Mouse (Mus musculus): Measurements from ENCODE around the gene Gm14862. TPM values are rescaled to one million over a fixed set of nuclear protein-coding genes. Genes with fewer than 3 reads are reported as not detected.
A peak's percentile ranks its signal among the peaks of the same experiment; 100 is the strongest.
"Not testable (repeated sequence)": the region's sequence is repeated elsewhere in the genome, so short reads cannot be mapped to it uniquely, and the experiment has no call there.

Gene Gm14862
- not detected in 2 replicates for polyA plus RNA-seq (2012; rRNA removed)

DNA sequence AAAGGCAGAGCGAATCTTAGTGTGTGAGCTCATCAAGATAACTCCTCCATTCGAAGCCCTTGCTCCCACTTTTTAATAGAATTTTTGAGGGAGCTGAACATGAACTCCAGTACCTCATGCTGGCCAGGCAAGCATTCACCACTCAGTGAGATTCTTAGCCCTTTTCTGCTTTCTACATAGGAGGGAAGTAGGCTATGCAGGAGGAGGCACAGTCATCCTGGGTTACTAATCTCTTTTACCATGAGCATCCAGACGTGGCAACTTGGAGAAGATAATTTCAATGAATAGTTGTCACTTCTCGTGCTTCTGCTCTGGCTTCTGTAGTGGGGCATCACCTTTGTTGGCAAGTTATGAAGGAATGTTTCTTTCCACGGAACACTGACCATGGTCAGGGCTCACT lies at the start of gene Gm14862:
Gm14862 (minus strand) TSS at position 134 of the 400 bp plus-strand sequence.
- 81% methylated on average over 5 of the region's 5 CpGs for WGBS
- H3K27ac ChIP-seq (ENCODE audit: insufficient read depth, low read length), result no peak within 1 kb of the TSS
- DNase-seq, result no peak
- H3K4me1 ChIP-seq (ENCODE audit: control insufficient read depth, insufficient read depth, low read length), result no peaks in the 10 kb centered on the region
- TF ChIP-seq POLR2A (IDR thresholded peaks at IDR 0.05; ENCODE audit: borderline replicate concordance, insufficient read depth, low read length), result no peak
- TF ChIP-seq CTCF (IDR thresholded peaks at IDR 0.05; ENCODE audit: borderline replicate concordance, insufficient read depth, low read depth, low read length), result no peak
- no peaks in the 10 kb centered on the region for H3K27me3 ChIP-seq (ENCODE audit: control insufficient read depth, insufficient read depth, low read length)
- H3K4me3 ChIP-seq (replicated peaks; ENCODE audit: insufficient read depth, low read depth, low read length), result no peak within 1 kb of the TSS

DNA sequence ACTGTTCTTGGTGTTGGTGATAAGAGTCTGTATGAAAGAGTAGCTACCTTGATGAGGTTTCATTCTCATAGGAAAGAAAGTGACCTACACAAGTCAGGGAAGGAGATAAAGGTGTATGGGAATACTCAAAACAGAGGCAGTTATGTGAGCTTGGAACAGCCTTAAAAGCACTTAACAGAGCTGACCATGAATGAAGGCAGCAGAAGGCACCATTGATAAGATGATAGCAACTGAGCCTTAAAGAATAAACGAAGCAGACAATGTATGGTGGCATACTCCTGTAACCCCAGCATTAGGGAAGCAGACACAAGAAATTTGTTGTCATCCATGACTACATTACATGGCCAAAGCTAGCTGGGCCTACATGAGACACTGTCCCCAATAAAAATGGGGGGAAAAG lies 46.8 kb upstream of the Gm14862 start:
- H3K4me1 ChIP-seq (ENCODE audit: control insufficient read depth, insufficient read depth, low read length), result no peaks in the 10 kb centered on the region
- TF ChIP-seq CTCF (IDR thresholded peaks at IDR 0.05; ENCODE audit: borderline replicate concordance, insufficient read depth, low read depth, low read length) (no peak), POLR2A (IDR thresholded peaks at IDR 0.05; ENCODE audit: borderline replicate concordance, insufficient read depth, low read length) (no peak)
- WGBS, result 69% methylated on average over 1 of the region's 1 CpGs

DNA sequence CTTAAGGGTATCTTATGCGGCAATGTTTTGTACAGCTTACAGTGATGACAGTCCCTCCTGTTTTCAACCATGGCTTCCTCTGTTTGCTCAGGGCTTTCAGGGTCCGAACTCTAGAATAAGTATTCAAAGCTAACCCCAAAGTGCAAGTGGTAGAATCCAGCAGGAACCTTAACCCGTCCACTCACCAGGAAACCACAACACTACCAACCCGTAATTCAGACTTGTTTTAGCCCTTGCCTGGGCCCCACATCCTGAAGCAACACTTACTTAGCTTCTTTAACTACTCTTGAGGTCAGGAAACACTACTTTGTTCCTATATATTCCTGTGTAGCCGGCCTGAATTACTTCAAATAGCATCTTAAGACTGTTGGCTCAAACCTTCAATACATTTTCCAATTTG lies 46.1 kb upstream of the Gm14862 start:
- no peak for DNase-seq
- H3K4me3 ChIP-seq (replicated peaks; ENCODE audit: insufficient read depth, low read depth, low read length), result no peak overlapping the region
- no peaks in the 10 kb centered on the region for H3K27me3 ChIP-seq (ENCODE audit: control insufficient read depth, insufficient read depth, low read length)
- no peaks in the 10 kb centered on the region for H3K4me1 ChIP-seq (ENCODE audit: control insufficient read depth, insufficient read depth, low read length)
- 93% methylated on average over 5 of the region's 5 CpGs for WGBS
- H3K27ac ChIP-seq (ENCODE audit: insufficient read depth, low read length), result no peak overlapping the region
- TF ChIP-seq POLR2A (IDR thresholded peaks at IDR 0.05; ENCODE audit: borderline replicate concordance, insufficient read depth, low read length), result no peak
- TF ChIP-seq CTCF (IDR thresholded peaks at IDR 0.05; ENCODE audit: borderline replicate concordance, insufficient read depth, low read depth, low read length), result no peak

More for the DNA sequence above, 46.8 kb upstream of the Gm14862 start:
- no peaks in the 10 kb centered on the region for H3K27me3 ChIP-seq (ENCODE audit: control insufficient read depth, insufficient read depth, low read length)
- no peak overlapping the region for H3K27ac ChIP-seq (ENCODE audit: insufficient read depth, low read length)
- no peak for DNase-seq
- H3K4me3 ChIP-seq (replicated peaks; ENCODE audit: insufficient read depth, low read depth, low read length), result no peak overlapping the region

DNA sequence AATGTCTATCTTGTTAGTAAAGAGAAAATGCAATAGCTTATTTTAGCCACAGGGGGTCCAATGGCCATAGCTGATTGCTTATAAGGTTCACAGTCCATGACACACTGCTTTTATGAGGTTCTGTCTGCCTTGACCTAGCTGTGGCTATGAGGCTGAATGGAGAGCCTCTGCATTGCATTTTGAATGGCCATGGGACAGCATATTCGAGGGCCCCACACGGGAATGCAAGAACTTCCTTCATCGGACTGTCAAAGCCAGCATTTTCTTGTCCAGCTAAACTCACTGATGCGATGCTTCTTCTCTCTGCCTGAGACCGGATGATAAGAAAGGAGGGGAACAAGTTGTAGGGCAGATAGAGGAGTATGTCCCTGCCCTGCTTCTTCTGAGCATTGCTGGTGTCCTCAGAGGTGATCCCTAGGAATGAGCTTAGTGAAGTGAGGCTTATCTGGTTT lies 41.7 kb upstream of the Gm14862 start:
- WGBS, result 82% methylated on average over 5 of the region's 5 CpGs
- H3K4me3 ChIP-seq (replicated peaks; ENCODE audit: insufficient read depth, low read depth, low read length), result no peak overlapping the region
- H3K4me1 ChIP-seq (ENCODE audit: control insufficient read depth, insufficient read depth, low read length), result no peaks in the 10 kb centered on the region
- no peak for DNase-seq
- TF ChIP-seq CTCF (IDR thresholded peaks at IDR 0.05; ENCODE audit: borderline replicate concordance, insufficient read depth, low read depth, low read length) (no peak), POLR2A (IDR thresholded peaks at IDR 0.05; ENCODE audit: borderline replicate concordance, insufficient read depth, low read length) (no peak)
- no peak overlapping the region for H3K27ac ChIP-seq (ENCODE audit: insufficient read depth, low read length)
- no peaks in the 10 kb centered on the region for H3K27me3 ChIP-seq (ENCODE audit: control insufficient read depth, insufficient read depth, low read length)

DNA sequence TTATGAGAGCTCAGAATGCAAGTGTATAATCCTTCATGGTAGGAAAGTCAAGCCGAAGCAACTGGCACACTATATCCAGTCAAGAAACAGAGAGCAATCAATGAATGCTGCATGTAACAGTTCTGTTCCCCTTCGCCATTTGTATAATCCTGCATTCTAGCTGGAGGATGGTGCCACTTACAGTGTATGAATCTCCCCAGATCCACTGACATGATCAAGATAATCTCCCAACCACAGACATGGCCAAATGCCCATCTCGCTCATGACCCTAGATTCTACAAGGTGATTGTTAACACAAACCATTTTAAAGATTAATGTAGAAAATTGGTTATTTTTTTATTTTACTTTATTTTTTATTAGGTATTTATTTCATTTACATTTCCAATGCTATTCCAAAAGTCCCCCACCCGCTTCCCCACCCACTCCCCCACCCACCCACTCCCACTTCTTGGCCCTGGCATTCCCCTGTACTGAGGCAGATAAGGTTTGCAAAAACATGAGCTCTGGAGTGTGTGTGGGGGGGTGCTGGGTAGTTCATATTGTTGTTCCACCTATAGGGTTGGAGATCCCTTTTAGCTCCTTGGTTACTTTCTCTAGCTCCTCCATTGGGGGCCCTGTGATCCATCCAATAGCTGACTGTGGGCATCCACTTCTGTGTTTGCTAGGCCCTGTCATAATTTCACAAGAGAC lies 36.6 kb upstream of the Gm14862 start:
- H3K27ac ChIP-seq (ENCODE audit: insufficient read depth, low read length); H3K4me1 ChIP-seq (ENCODE audit: control insufficient read depth, insufficient read depth, low read length); H3K4me3 ChIP-seq (replicated peaks; ENCODE audit: insufficient read depth, low read depth, low read length); DNase-seq; H3K27me3 ChIP-seq (ENCODE audit: control insufficient read depth, insufficient read depth, low read length): not testable (repeated sequence)
- 97% methylated on average over 4 of the region's 4 CpGs for WGBS

DNA sequence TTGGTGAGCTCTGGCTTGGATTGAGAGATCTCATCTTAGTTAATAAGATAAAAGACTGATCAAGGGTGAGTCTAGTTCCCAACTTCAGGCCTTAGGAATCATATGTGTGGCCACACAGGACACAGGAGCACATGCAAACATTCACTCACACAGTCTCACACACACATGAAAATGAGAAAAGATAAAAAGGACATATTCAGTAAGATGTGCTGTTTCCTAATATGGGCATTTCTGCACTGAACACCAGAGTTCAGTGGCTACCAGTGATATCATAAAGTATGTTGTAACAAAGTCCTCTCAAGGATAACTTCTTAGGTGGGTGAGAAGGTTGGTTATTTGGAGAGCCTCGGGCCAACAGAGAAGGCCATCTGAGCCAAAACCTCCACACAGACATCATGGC lies 26.8 kb upstream of the Gm14862 start, which contains the start of gene H2al1m:
H2al1m (plus strand) TSS at position 301 of the 400 bp plus-strand sequence.
- not testable (repeated sequence) for H3K4me1 ChIP-seq (ENCODE audit: control insufficient read depth, insufficient read depth, low read length); H3K27me3 ChIP-seq (ENCODE audit: control insufficient read depth, insufficient read depth, low read length); H3K27ac ChIP-seq (ENCODE audit: insufficient read depth, low read length); DNase-seq; H3K4me3 ChIP-seq (replicated peaks; ENCODE audit: insufficient read depth, low read depth, low read length)
- WGBS, result no CpG with 5 or more reads among the region's 1 CpGs

DNA sequence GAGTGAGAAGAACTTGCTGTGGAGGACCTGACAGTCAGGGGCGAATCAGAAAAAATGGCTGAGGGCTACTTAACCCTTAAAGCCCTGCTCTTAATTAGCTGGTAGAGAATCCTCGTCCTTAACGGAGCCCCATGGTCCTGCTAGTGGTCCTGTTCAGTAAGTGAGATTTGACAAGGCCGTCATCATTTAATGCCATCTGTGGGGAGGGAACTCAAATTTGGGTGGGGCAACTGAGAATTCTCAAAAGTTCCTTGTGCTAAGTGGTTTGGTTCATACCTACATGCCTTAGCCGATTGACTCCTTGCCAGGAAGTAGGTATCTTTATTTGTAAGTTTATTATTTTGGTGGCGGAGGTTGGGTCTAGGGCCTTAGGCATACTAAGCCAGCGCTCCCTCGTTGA lies 17.6 kb upstream of the Gm14862 start:
- WGBS, result 73% methylated on average over 8 of the region's 8 CpGs
- TF ChIP-seq CTCF (IDR thresholded peaks at IDR 0.05; ENCODE audit: borderline replicate concordance, insufficient read depth, low read depth, low read length) (no peak), POLR2A (IDR thresholded peaks at IDR 0.05; ENCODE audit: borderline replicate concordance, insufficient read depth, low read length) (no peak)
- Histone ChIP-seq H3K27ac (ENCODE audit: insufficient read depth, low read length) (no peak overlapping the region), H3K27me3 (ENCODE audit: control insufficient read depth, insufficient read depth, low read length) (no peaks in the 10 kb centered on the region), H3K4me3 (replicated peaks; ENCODE audit: insufficient read depth, low read depth, low read length) (no peak overlapping the region), H3K4me1 (ENCODE audit: control insufficient read depth, insufficient read depth, low read length) (peaks cover 5% of the 10 kb centered on the region; the same call in 1 of the 2 replicates)
- no peak for DNase-seq

DNA sequence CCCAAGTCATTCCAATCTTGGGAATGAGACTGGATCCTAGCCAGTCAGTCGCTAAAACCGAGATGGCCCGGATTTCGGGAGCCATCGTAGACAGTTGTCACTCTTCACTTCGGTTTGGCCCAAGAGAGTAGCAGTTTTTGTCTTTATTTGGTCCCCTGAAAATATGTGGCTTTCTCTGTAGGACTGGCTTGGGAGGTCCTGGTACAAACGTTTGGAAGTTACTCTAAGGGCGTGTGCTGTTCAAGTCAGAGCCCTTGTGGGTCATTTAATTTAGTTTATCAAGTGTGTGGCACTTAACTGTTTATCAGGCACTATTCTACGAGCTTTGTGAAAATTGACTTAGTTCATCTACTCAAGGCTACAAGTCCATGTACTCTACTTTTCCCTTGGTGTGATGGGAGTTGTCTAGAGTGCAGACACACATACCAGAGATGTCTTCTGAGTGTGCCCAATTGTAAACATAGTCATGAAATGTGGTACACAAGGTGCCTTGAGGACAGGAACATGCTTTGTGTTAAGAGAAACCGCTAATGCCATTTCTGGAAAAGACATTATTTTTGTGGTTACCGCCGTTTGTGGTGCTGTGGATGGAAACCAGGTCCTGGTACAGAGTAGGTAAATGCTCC lies 16.8 kb upstream of the Gm14862 start:
- no peaks in the 10 kb centered on the region for H3K27me3 ChIP-seq (ENCODE audit: control insufficient read depth, insufficient read depth, low read length)
- peak overlapping the region; percentile 66 for H3K4me3 ChIP-seq (replicated peaks; ENCODE audit: insufficient read depth, low read depth, low read length)
- 41% methylated on average over 12 of the region's 12 CpGs for WGBS
- peaks cover 5% of the 10 kb centered on the region; the same call in 1 of the 2 replicates for H3K4me1 ChIP-seq (ENCODE audit: control insufficient read depth, insufficient read depth, low read length)
- TF ChIP-seq CTCF (IDR thresholded peaks at IDR 0.05; ENCODE audit: borderline replicate concordance, insufficient read depth, low read depth, low read length), result no peak
- no peak for TF ChIP-seq POLR2A (IDR thresholded peaks at IDR 0.05; ENCODE audit: borderline replicate concordance, insufficient read depth, low read length)
- H3K27ac ChIP-seq (ENCODE audit: insufficient read depth, low read length), result peak overlapping the region; percentile 92
- peak in 1 of 2 experiments; percentile 11 for DNase-seq

Data from cerebellum, adult 2 months (tissue).